Mouse (Mus musculus): ENCODE data around the gene Cdc42bpb. TPM values are rescaled to one million over a fixed set of nuclear protein-coding genes. Genes with fewer than 3 reads are reported as not detected.

The Cdc42bpb gene
- total RNA-seq, 2 experiments from 2014 or later, result 138 to 141 TPM

GRCm38 (mm10) chr12:111267673-111268325 is 109.7 kb downstream of the Cdc42bpb start:
- intact Hi-C loops (cut with DNase I), result no loop called here

GRCm38 (mm10) chr12:111266592-111266991 is 110.9 kb downstream of the Cdc42bpb start:
- no peak for DNase-seq (ENCODE audit: low spot score in 2 of 2)
- intact Hi-C loops (cut with DNase I), result no loop called here

More at GRCm38 (mm10) chr12:111267673-111268325, 109.7 kb downstream of the Cdc42bpb start:
- no peak for DNase-seq (ENCODE audit: low spot score in 2 of 2)

GRCm38 (mm10) chr12:111265212-111265611 is 112.3 kb downstream of the Cdc42bpb start:
- intact Hi-C loops (cut with DNase I), result no loop called here
- no peak for DNase-seq (ENCODE audit: low spot score in 2 of 2)

- intact Hi-C loops (cut with DNase I), result no loop called here
- DNase-seq (ENCODE audit: low spot score in 2 of 2), result no peak
Measured at GRCm38 (mm10) chr12:111263650-111264049, 113.9 kb downstream of the Cdc42bpb start.

GRCm38 (mm10) chr12:111251227-111251626 is 126.3 kb downstream of the Cdc42bpb start:
- intact Hi-C loops (cut with DNase I), result loop anchor here (5.0 kb wide), 1 partner anchor 89 kb away; no protein-coding TSS in a partner anchor
- peak in 1 of 2 experiments; percentile 63 for DNase-seq (ENCODE audit: low spot score in 2 of 2)

- DNase-seq (ENCODE audit: low spot score in 2 of 2), result peak; percentile 41 to 46
- intact Hi-C loops (cut with DNase I), result loop anchor here (5.0 kb wide), 1 partner anchor 88 kb away; no protein-coding TSS in a partner anchor
Measured at GRCm38 (mm10) chr12:111250116-111250515, 127.4 kb downstream of the Cdc42bpb start.

GRCm38 (mm10) chr12:111249095-111249494 is 128.4 kb downstream of the Cdc42bpb start:
- no peak for DNase-seq (ENCODE audit: low spot score in 2 of 2)
- intact Hi-C loops (cut with DNase I), result no loop called here

GRCm38 (mm10) chr12:111246808-111247464 is 130.6 kb downstream of the Cdc42bpb start:
- intact Hi-C loops (cut with DNase I), result no loop called here
- DNase-seq (ENCODE audit: low spot score in 2 of 2), result no peak

GRCm38 (mm10) chr12:111245070-111245469 is 132.4 kb downstream of the Cdc42bpb start:
- intact Hi-C loops (cut with DNase I), result no loop called here
- DNase-seq (ENCODE audit: low spot score in 2 of 2), result no peak

- intact Hi-C loops (cut with DNase I), result no loop called here
- DNase-seq (ENCODE audit: low spot score in 2 of 2), result no peak
Measured at GRCm38 (mm10) chr12:111243733-111244132, 133.8 kb downstream of the Cdc42bpb start.

Other genes with a start within 250 kb of the Cdc42bpb start
- 10 to 100 TPM; 91.9 to 93.3 TPM for gene Traf3, start 211.3 kb downstream of the Cdc42bpb start, total RNA-seq (2021)
- not detected for gene 4930595D18Rik, start 193.2 kb downstream of the Cdc42bpb start, total RNA-seq (2021)
- 10 to 100 TPM; 15.1 to 18.7 TPM for gene Amn, start 106.6 kb downstream of the Cdc42bpb start, total RNA-seq (2021)
- gene Lbhd2, start 29.1 kb upstream of the Cdc42bpb start, total RNA-seq (2021), result 1 to 10 TPM in 1 of 2 experiments, not detected in 1; 1.8 TPM
- gene Exoc3l4, start 39.3 kb upstream of the Cdc42bpb start, total RNA-seq (2021), result under 1 TPM; 0.62 to 0.70 TPM
- gene Tnfaip2, start 64.8 kb upstream of the Cdc42bpb start, total RNA-seq (2021), result under 1 TPM; 0.40 to 0.93 TPM
- gene Gm266, start 108.1 kb upstream of the Cdc42bpb start, total RNA-seq (2021), result 1 to 10 TPM; 4.0 to 6.6 TPM
- gene Eif5, start 160.3 kb upstream of the Cdc42bpb start, total RNA-seq (2021), result 100 to 1,000 TPM; 237 to 261 TPM
- gene Mark3, start 196.8 kb upstream of the Cdc42bpb start, total RNA-seq (2021), result 100 to 1,000 TPM; 122 to 125 TPM

Measured in left cerebral cortex, postnatal 14 days (tissue).